1 mouse cellular context compared by ENCODE assay signal in genomic region chr14:101777129-101777493, GRCm38 (mm10).
TF ChIP-seq lines count a peak whose summit lies in the region.

No protein-coding gene starts in this region.

TF ChIP-seq in ES-E14, 5 proteins besides CTCF, POLR2A, EP300 and RAD21:
- TF ChIP-seq ZNF384 (IDR thresholded peaks at IDR 0.05; ENCODE audit: low read depth, low read length), result no peak
- no peak for TF ChIP-seq MAFK (IDR thresholded peaks at IDR 0.05; ENCODE audit: insufficient read depth, low read depth, low read length)
- no peak for TF ChIP-seq CHD2 (IDR thresholded peaks at IDR 0.05; ENCODE audit: low read depth, low read length)
- TF ChIP-seq ZC3H11A (IDR thresholded peaks at IDR 0.05; ENCODE audit: borderline replicate concordance, low read depth, low read length), result no peak
- TF ChIP-seq HCFC1 (IDR thresholded peaks at IDR 0.05; ENCODE audit: borderline replicate concordance, insufficient read depth, low read length), result no peak
